Mouse (Mus musculus) testis, adult 2 months (tissue): ENCODE measurements around the gene Fam196b. TPM values are rescaled to one million over a fixed set of nuclear protein-coding genes. Genes with fewer than 3 reads are reported as not detected.
A peak's percentile ranks its signal among the peaks of the same experiment; 100 is the strongest.

Source experiments
- H3K27ac ChIP-seq: fragments of 200-500 bp; 2 replicates; pipeline ENCODE4 v1.5.1; 2012; ENCODE audit warnings: low read depth, low read length; ENCODE audit not compliant: control insufficient read depth, insufficient read depth
- H3K27me3 ChIP-seq: fragments of 200-500 bp; 2 replicates; pipeline ENCODE4 v1.6.1; 2012; ENCODE audit warnings: mild to moderate bottlenecking, low read length, moderate library complexity; ENCODE audit not compliant: control insufficient read depth, insufficient read depth
- H3K36me3 ChIP-seq: fragments of 200-500 bp; 2 replicates; pipeline ENCODE4 v1.6.1; 2012; ENCODE audit warnings: mild to moderate bottlenecking, low read length; ENCODE audit not compliant: control insufficient read depth, insufficient read depth
- H3K4me1 ChIP-seq: fragments of 200-500 bp; 2 replicates; pipeline ENCODE4 v1.6.1; 2012; ENCODE audit warnings: low read length; ENCODE audit not compliant: control insufficient read depth, insufficient read depth
- H3K4me3 ChIP-seq: fragments of 200-500 bp; 2 replicates; pipeline ENCODE4 v1.5.1; 2012; ENCODE audit warnings: low read depth, mild to moderate bottlenecking, low read length, moderate library complexity, mixed read lengths; ENCODE audit not compliant: control insufficient read depth
- CTCF ChIP-seq: fragments of 200-500 bp; IDR thresholded peaks from 2 replicates; pipeline ENCODE4 v1.5.1; 2012; ENCODE audit warnings: low read depth, mild to moderate bottlenecking, inconsistent platforms, low read length, moderate library complexity; ENCODE audit not compliant: control insufficient read depth, insufficient read depth, insufficient replicate concordance
- POLR2A ChIP-seq: fragments of 200-500 bp; IDR thresholded peaks from 2 replicates; pipeline ENCODE4 v1.6.1; 2012; ENCODE audit warnings: low read depth, mild to moderate bottlenecking, inconsistent platforms, low read length, moderate library complexity; ENCODE audit not compliant: control insufficient read depth
- polyA plus RNA-seq: library from polyadenylated mRNA; depleted of rRNA; stranded (reverse); fragments of >200 nt; gene quantifications from 2 replicates; pipeline ENCODE4 v1.2.3, GENCODE M21; 2012

Fam196b gene
- polyA plus RNA-seq, 1 experiment, result 3.5 TPM

- Histone ChIP-seq H3K27ac (no peak overlapping the region), H3K4me3 (no peak overlapping the region), H3K36me3 (no peaks in the 10 kb centered on the region), H3K4me1 (no peaks in the 10 kb centered on the region), H3K27me3 (no peaks in the 10 kb centered on the region)
- TF ChIP-seq CTCF (no peak), POLR2A (no peak)
These were observed 23.9 kb upstream of the Fam196b start for GRCm38 (mm10) chr11:34290708-34291107.

GRCm38 (mm10) chr11:34291304-34291703 is 23.3 kb upstream of the Fam196b start:
- Histone ChIP-seq H3K36me3 (no peaks in the 10 kb centered on the region), H3K4me3 (no peak overlapping the region), H3K4me1 (no peaks in the 10 kb centered on the region), H3K27me3 (no peaks in the 10 kb centered on the region), H3K27ac (no peak overlapping the region)
- TF ChIP-seq POLR2A (no peak), CTCF (no peak)

GRCm38 (mm10) chr11:34297698-34298378 is 16.8 kb upstream of the Fam196b start:
- Histone ChIP-seq H3K4me1 (peaks cover 5% of the 10 kb centered on the region), H3K27ac (no peak overlapping the region), H3K4me3 (no peak overlapping the region), H3K36me3 (no peaks in the 10 kb centered on the region), H3K27me3 (no peaks in the 10 kb centered on the region)
- TF ChIP-seq CTCF (no peak), POLR2A (no peak)

GRCm38 (mm10) chr11:34299550-34299949 is 15.1 kb upstream of the Fam196b start:
- H3K27me3 ChIP-seq, result no peaks in the 10 kb centered on the region
- peak overlapping the region; percentile 79 for H3K4me3 ChIP-seq
- no peaks in the 10 kb centered on the region for H3K36me3 ChIP-seq
- TF ChIP-seq CTCF, result no peak
- peak overlapping the region; percentile 63 for H3K27ac ChIP-seq
- H3K4me1 ChIP-seq, result peaks cover 5% of the 10 kb centered on the region

GRCm38 (mm10) chr11:34300064-34300463 is 14.6 kb upstream of the Fam196b start:
- Histone ChIP-seq H3K27me3 (no peaks in the 10 kb centered on the region), H3K36me3 (no peaks in the 10 kb centered on the region), H3K27ac (peak overlapping the region; percentile 63; the same call in 1 of the 2 replicates), H3K4me3 (peak overlapping the region; percentile 79), H3K4me1 (peaks cover 5% of the 10 kb centered on the region)
- no peak for TF ChIP-seq POLR2A
- TF ChIP-seq CTCF, result no peak

GRCm38 (mm10) chr11:34306231-34306630 is 8.4 kb upstream of the Fam196b start:
- Histone ChIP-seq H3K27me3 (no peaks in the 10 kb centered on the region), H3K36me3 (no peaks in the 10 kb centered on the region), H3K27ac (no peak overlapping the region), H3K4me3 (no peak overlapping the region), H3K4me1 (no peaks in the 10 kb centered on the region)
- TF ChIP-seq CTCF, result no peak
- no peak for TF ChIP-seq POLR2A

GRCm38 (mm10) chr11:34308731-34309130 is 5.9 kb upstream of the Fam196b start:
- Histone ChIP-seq H3K4me3 (no peak overlapping the region), H3K4me1 (no peaks in the 10 kb centered on the region), H3K27ac (no peak overlapping the region), H3K27me3 (no peaks in the 10 kb centered on the region), H3K36me3 (no peaks in the 10 kb centered on the region)
- TF ChIP-seq POLR2A, result no peak
- no peak for TF ChIP-seq CTCF

GRCm38 (mm10) chr11:34309360-34309759 is 5.3 kb upstream of the Fam196b start:
- Histone ChIP-seq H3K4me1 (no peaks in the 10 kb centered on the region), H3K36me3 (no peaks in the 10 kb centered on the region), H3K27ac (no peak overlapping the region), H3K27me3 (no peaks in the 10 kb centered on the region), H3K4me3 (no peak overlapping the region)
- no peak for TF ChIP-seq POLR2A
- no peak for TF ChIP-seq CTCF
